Mouse (Mus musculus): ENCODE data around the gene Ccdc163.

The Ccdc163 gene

GRCm38 (mm10) chr4:116782171-116782570 is 73.9 kb downstream of the Ccdc163 start:
- no peak for DNase-seq

- DNase-seq, result no peak
These were observed 78.3 kb downstream of the Ccdc163 start for GRCm38 (mm10) chr4:116786587-116786986.

GRCm38 (mm10) chr4:116787985-116788760 is 79.9 kb downstream of the Ccdc163 start:
- DNase-seq, result no peak

DNA sequence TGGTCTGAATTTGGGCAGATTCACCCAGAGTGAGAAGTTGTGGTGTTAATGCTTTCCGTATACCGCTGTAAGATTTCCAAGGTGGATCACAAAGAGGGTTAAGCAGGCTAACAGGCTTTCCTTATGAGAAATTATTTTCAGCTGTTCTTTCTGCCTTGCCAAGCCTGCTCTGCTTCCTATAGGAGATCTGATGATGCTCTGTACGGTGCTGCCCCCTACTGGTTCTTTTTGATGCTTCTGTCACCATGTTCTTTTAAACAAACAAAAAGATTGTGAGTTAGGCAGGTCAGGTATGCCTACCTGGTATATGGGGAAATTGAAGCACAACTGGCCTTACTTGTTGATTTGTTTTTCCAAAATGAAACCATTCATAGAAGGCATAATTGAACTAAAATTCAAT is 80.6 kb downstream of the Ccdc163 start:
- DNase-seq, result peak; percentile 85

GRCm38 (mm10) chr4:116792453-116792852 is 84.1 kb downstream of the Ccdc163 start:
- DNase-seq, result no peak

DNA sequence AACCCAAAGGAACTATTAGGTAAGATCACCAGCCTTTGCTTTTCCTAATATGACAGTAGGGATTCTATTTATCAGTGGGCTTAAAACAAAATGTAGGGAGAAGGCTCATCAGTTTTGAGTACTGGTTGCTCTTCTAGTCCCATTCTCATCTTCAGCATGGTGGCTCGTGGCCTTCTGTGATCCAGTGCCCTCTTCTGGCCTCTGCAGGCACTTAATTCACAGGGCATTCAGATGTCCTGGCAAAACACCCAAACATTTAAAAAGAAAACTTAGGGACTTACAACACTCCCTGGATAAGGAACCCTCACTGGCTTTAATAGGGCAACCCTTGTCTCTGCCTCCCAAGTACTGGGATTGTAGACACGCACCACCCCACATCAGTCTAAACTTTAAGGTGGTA is 86.0 kb downstream of the Ccdc163 start:
- DNase-seq, result no peak

DNA sequence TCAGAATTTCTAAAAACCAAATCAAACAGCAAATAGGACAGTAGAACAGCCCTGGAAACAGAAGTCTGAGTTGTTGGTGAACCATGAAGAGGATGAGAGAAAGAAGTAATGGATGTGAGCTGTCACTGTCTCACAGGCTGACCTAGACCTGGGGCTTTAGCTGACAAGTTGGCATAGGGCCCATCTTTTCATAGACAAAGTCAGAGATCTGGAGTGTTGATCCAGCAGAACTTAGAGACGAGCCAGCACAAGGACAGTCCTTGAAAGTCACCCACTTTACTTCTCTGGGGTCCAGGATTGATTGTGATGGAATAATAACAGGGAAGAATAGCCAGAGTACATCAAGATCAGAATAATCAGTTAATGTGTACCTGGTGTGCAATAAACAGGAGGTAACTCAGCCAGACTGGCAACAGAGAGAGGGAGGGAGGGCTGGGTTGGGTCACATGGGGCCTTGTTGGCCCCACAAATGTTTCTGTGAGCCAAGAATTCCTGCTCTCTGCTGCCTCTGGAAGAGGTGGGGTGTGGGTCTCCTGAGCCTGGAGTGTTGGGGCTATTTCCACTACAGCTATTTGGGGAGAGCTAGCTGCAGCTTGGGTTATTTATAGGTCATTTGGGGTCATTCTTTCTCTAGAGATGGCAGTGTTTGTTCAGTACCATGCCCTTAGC is 88.3 kb downstream of the Ccdc163 start:
- no peak for DNase-seq

GRCm38 (mm10) chr4:116799901-116800300 is 91.6 kb downstream of the Ccdc163 start:
- no peak for DNase-seq
